Mouse (Mus musculus) liver, embryonic 13.5 days (tissue): ENCODE results near the gene Ap3d1. TPM values are rescaled to one million over a fixed set of nuclear protein-coding genes. Genes with fewer than 3 reads are reported as not detected.

Source experiments
- ATAC-seq: fragments of 200-750 bp; cut with Nextera tagmentation; 2 replicates; pipeline ENCODE4 v1.8.0; 2017; ENCODE audit warnings: low read depth, mild to moderate bottlenecking, moderate number of reproducible peaks, moderate library complexity
- DNase-seq: peaks from one replicate; pipeline ENCODE4 v3.0.0; 2022
- H3K27ac ChIP-seq: fragments of 300-500 bp; sonication (generic); 2 replicates; pipeline ENCODE4 v1.5.1; 2015; ENCODE audit warnings: moderate library complexity, mild to moderate bottlenecking, inconsistent platforms
- H3K27me3 ChIP-seq: fragments of 300-500 bp; sonication (generic); 2 replicates; pipeline ENCODE4 v1.6.1; 2015; ENCODE audit warnings: mild to moderate bottlenecking, inconsistent platforms
- H3K36me3 ChIP-seq: fragments of 300-500 bp; sonication (generic); 2 replicates; pipeline ENCODE4 v1.6.1; 2015; ENCODE audit warnings: mild to moderate bottlenecking, inconsistent platforms
- H3K4me1 ChIP-seq: fragments of 300-500 bp; sonication (generic); replicated peaks from 2 replicates; pipeline ENCODE4 v1.6.1; 2015; ENCODE audit warnings: inconsistent platforms
- H3K4me2 ChIP-seq: fragments of 300-500 bp; sonication (generic); 2 replicates; pipeline ENCODE4 v1.6.1; 2015; ENCODE audit warnings: inconsistent platforms, mild to moderate bottlenecking, moderate library complexity
- H3K4me3 ChIP-seq: fragments of 300-500 bp; sonication (generic); replicated peaks from 2 replicates; pipeline ENCODE4 v1.5.1; 2015; ENCODE audit warnings: mild to moderate bottlenecking, inconsistent platforms
- H3K9ac ChIP-seq: fragments of 300-500 bp; sonication (generic); 2 replicates; pipeline ENCODE4 v1.6.1; 2015; ENCODE audit warnings: mild to moderate bottlenecking, inconsistent platforms
- H3K9me3 ChIP-seq: fragments of 300-500 bp; sonication (generic); replicated peaks from 2 replicates; pipeline ENCODE4 v1.6.1; 2016; ENCODE audit warnings: inconsistent platforms
- whole genome bisulfite sequencing: fragments of 180-500 bp; shearing (Covaris S2); methylation state at CpG from one replicate; pipeline ENCODE4 v1.1.7; 2015; ENCODE audit not compliant: insufficient replicate concordance; 5-methylcytosine and 5-hydroxymethylcytosine counted together
- polyA plus RNA-seq: library from polyadenylated mRNA; unstranded; fragments of >200 nt; fragmentation: Nextera tagmentation; extraction: Ambion mirVana; gene quantifications from 2 replicates; pipeline ENCODE4 v1.2.1, GENCODE M21; 2015

The Ap3d1 gene
- polyA plus RNA-seq, 1 experiment from 2014 or later, result 24.9 TPM

GRCm38 (mm10) chr10:80673690-80674089, 68.4 kb downstream of the Ap3d1 start:
- peaks cover 69% of the 10 kb centered on the region for H3K4me1 ChIP-seq
- 72% methylated on average over 3 of the region's 3 CpGs for WGBS
- H3K4me2 ChIP-seq, result peak overlapping the region; percentile 98
- H3K9ac ChIP-seq, result peak overlapping the region; percentile 99
- no peaks in the 10 kb centered on the region for H3K27me3 ChIP-seq
- H3K36me3 ChIP-seq, result peaks cover 57% of the 10 kb centered on the region
- DNase-seq (no peak), ATAC-seq (no peak)
- peak overlapping the region; percentile 94 for H3K4me3 ChIP-seq
- H3K9me3 ChIP-seq, result no peaks in the 10 kb centered on the region
- H3K27ac ChIP-seq, result peak overlapping the region; percentile 100

GRCm38 (mm10) chr10:80671936-80672690, 70.0 kb downstream of the Ap3d1 start:
- Histone ChIP-seq H3K4me1 (peaks cover 62% of the 10 kb centered on the region), H3K4me2 (peak overlapping the region; percentile 98), H3K9ac (peak overlapping the region; percentile 99; the same call in 1 of the 2 replicates), H3K27ac (peak overlapping the region; percentile 100), H3K36me3 (peaks cover 73% of the 10 kb centered on the region), H3K27me3 (no peaks in the 10 kb centered on the region), H3K9me3 (no peaks in the 10 kb centered on the region), H3K4me3 (no peak overlapping the region)
- DNase-seq (no peak), ATAC-seq (no peak)
- 78% methylated on average over 11 of the region's 11 CpGs for WGBS

DNA sequence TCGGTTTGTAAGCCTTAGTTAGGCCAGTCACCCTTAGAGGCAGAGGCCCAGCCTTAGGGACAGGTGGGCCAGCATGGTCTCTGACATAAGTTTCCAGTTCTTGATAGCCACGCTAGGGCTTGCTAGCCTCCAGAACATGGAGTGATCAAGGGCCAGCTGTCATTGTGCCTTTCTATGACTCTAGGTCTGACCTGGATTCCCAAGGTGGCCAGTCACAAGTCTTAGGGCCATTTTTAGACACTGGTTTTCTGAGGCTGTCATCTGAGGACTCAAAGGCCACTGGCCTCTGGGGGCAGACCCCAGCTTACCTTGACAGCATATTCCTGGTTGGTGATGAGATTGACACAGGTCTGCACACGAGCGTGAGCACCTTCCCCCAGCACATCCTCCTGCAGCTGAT, 70.8 kb downstream of the Ap3d1 start:
- Histone ChIP-seq H3K9me3 (no peaks in the 10 kb centered on the region), H3K27ac (no peak overlapping the region), H3K36me3 (peaks cover 82% of the 10 kb centered on the region), H3K4me3 (no peak overlapping the region), H3K27me3 (no peaks in the 10 kb centered on the region), H3K4me2 (no peak overlapping the region), H3K4me1 (peaks cover 66% of the 10 kb centered on the region), H3K9ac (no peak overlapping the region)
- ATAC-seq (no peak), DNase-seq (no peak)
- 85% methylated on average over 4 of the region's 4 CpGs for WGBS

GRCm38 (mm10) chr10:80670531-80670930, 71.5 kb downstream of the Ap3d1 start:
- Histone ChIP-seq H3K4me1 (peaks cover 71% of the 10 kb centered on the region), H3K27me3 (no peaks in the 10 kb centered on the region), H3K9me3 (no peaks in the 10 kb centered on the region), H3K36me3 (peaks cover 89% of the 10 kb centered on the region), H3K4me2 (no peak overlapping the region), H3K9ac (no peak overlapping the region), H3K4me3 (no peak overlapping the region), H3K27ac (peak overlapping the region; percentile 11; the same call in 1 of the 2 replicates)
- ATAC-seq (no peak), DNase-seq (no peak)
- 85% methylated on average over 2 of the region's 2 CpGs for WGBS

GRCm38 (mm10) chr10:80669737-80670485, 72.2 kb downstream of the Ap3d1 start:
- H3K4me3 ChIP-seq, result no peak overlapping the region
- 93% methylated on average over 7 of the region's 7 CpGs for WGBS
- no peak overlapping the region for H3K4me2 ChIP-seq
- peak overlapping the region; percentile 11; the same call in 1 of the 2 replicates for H3K27ac ChIP-seq
- H3K36me3 ChIP-seq, result peaks cover 92% of the 10 kb centered on the region
- DNase-seq (no peak), ATAC-seq (no peak)
- H3K9me3 ChIP-seq, result no peaks in the 10 kb centered on the region
- no peak overlapping the region for H3K9ac ChIP-seq
- no peaks in the 10 kb centered on the region for H3K27me3 ChIP-seq
- H3K4me1 ChIP-seq, result peaks cover 71% of the 10 kb centered on the region

DNA sequence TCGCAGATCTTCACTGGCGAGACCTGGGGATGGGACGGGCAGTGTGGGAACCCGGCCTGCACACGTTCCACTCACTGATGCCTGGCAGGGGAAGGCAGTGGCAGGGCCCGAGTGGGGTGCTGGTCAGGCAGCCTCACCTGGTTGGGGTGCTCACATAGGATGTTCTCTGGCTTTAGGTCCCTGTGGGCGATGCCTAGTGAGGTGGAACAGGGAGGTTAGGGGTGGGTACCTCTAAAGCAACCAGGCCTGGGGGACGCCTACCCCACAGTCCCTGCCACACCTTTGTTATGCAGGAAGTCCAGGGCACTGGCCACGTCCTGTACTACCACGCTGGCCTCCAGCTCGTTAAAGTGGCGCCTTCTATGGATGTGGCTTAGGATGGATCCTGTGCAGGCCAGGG, 73.0 kb downstream of the Ap3d1 start:
- Histone ChIP-seq H3K9ac (no peak overlapping the region), H3K27me3 (no peaks in the 10 kb centered on the region), H3K9me3 (no peaks in the 10 kb centered on the region), H3K4me2 (no peak overlapping the region), H3K36me3 (peaks cover 88% of the 10 kb centered on the region), H3K4me1 (peaks cover 71% of the 10 kb centered on the region), H3K27ac (no peak overlapping the region), H3K4me3 (no peak overlapping the region)
- 88% methylated on average over 12 of the region's 12 CpGs for WGBS
- ATAC-seq (no peak), DNase-seq (no peak)

DNA sequence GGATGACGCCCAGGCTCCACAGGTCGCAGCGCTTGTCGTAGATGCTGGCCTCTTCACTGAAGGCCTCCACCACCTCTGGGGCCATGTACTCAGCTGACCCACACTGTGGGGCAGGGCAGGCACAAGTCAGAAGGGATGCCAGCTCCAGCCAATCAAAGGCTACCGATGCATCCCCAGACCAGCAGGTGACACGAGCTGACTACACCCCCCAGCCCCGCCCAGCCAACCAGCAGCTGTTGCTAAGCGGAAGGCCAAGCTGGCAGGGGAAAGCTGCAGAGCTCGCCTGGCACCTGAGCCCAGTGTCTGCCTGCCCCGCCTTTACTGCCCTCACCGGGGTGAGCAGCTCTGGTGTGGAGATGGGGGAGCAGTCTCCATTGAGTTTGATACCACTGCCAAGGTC, 73.5 kb downstream of the Ap3d1 start:
- Histone ChIP-seq H3K27ac (no peak overlapping the region), H3K27me3 (no peaks in the 10 kb centered on the region), H3K4me1 (peaks cover 71% of the 10 kb centered on the region), H3K9me3 (no peaks in the 10 kb centered on the region), H3K36me3 (peaks cover 84% of the 10 kb centered on the region), H3K4me2 (no peak overlapping the region), H3K4me3 (no peak overlapping the region), H3K9ac (no peak overlapping the region)
- ATAC-seq (no peak), DNase-seq (no peak)
- 81% methylated on average over 11 of the region's 11 CpGs for WGBS

DNA sequence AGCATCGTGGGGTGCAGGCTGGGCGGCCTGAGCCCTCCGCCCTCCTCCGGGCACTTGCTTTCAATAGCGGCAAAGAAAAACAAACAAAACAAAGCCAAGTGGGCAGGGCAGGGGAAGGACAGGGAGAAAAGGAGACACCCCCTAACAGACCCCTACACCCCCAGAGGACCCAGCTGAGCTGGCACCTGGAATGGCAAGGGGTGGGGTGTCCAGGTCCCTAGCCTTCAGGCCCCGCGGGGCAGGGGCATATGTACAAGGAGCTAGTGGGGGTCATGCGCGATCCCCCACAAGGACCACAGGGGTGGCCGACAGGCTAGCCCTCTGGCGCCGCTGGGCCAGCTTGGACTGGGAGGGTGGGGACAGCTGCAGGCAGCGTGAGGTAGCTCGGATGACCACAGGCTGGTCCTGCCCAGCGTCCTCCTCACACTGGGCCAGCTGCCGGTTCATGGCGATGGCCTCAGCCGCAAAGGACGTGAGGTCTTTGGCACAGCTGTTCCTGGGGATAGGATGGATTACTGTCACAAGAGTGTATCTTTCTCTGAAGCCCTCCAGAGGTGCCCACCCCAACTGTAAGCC, 75.1 kb downstream of the Ap3d1 start:
- Histone ChIP-seq H3K27ac (no peak overlapping the region), H3K4me2 (no peak overlapping the region), H3K36me3 (peaks cover 67% of the 10 kb centered on the region), H3K9ac (no peak overlapping the region), H3K4me3 (no peak overlapping the region), H3K27me3 (no peaks in the 10 kb centered on the region), H3K4me1 (peaks cover 68% of the 10 kb centered on the region), H3K9me3 (no peaks in the 10 kb centered on the region)
- 81% methylated on average over 19 of the region's 19 CpGs for WGBS
- ATAC-seq (no peak), DNase-seq (no peak)

DNA sequence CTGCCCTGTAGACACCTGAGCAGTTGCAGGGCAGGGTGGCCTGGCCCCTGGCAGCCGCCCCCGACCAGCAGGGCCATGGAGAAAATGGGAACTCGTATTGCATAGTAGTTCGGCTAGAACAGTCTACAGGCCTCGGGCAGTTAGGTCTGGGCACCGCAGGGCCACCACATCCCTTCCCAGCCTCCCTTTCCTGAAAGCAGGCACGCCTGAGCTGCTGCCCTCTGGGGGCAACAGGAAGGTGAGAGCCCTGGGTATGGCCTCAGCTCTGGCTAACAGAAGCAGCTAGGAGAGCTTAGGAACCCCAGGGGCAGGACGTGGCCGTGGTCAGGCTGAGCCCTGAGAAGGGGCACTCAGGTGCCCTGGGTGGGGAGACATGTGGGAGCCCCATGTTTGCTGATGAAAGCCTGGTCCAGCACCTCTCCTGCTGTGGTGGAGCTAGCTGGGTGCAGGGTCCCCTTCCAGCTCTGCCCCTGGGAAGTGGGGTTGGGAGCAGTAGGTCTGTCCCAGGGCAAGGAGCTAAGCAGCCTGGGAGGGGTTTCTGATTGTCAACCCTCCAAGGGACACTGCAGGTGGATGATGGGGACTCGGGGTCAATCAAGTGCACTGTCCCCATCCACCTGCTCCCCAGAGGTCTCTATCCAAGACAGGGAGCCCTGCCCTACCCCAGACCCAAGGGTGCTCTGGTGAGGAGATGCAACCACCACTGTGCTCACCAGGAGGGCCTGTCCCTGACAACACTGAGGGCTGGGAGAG, 75.9 kb downstream of the Ap3d1 start:
- 75% methylated on average over 10 of the region's 10 CpGs for WGBS
- no peak overlapping the region for H3K4me3 ChIP-seq
- peaks cover 66% of the 10 kb centered on the region for H3K4me1 ChIP-seq
- peak overlapping the region; percentile 28; the same call in 1 of the 2 replicates for H3K9ac ChIP-seq
- no peak overlapping the region for H3K4me2 ChIP-seq
- no peaks in the 10 kb centered on the region for H3K27me3 ChIP-seq
- H3K27ac ChIP-seq, result peak overlapping the region; percentile 83; the same call in 1 of the 2 replicates
- no peak for ATAC-seq
- DNase-seq, result no peak
- H3K36me3 ChIP-seq, result peaks cover 59% of the 10 kb centered on the region
- H3K9me3 ChIP-seq, result no peaks in the 10 kb centered on the region

DNA sequence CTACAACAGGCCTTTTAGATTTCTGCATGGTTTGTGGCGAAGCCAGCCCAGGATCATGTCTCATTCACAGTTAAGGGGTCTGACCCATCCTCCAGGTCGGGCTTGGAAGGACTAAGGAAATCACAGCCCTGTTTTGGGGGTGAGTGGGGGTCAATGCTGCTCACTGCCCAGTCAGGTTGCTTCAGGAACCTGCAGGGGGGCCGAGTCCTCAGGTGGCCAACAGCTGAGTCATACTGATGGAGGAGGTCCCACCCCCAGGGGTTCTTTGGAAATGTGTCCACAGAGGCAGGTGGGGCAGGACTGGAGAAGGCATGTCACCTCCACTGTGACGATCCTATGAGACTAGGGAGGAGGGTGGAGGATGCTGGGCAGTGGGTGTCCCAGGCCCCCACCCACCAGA, 76.6 kb downstream of the Ap3d1 start:
- no peaks in the 10 kb centered on the region for H3K9me3 ChIP-seq
- H3K4me3 ChIP-seq, result no peak overlapping the region
- WGBS, result 53% methylated on average over 4 of the region's 4 CpGs
- peaks cover 69% of the 10 kb centered on the region for H3K4me1 ChIP-seq
- peak overlapping the region; percentile 60; the same call in 1 of the 2 replicates for H3K9ac ChIP-seq
- H3K27ac ChIP-seq, result peak overlapping the region; percentile 83
- peak overlapping the region; percentile 49 for H3K4me2 ChIP-seq
- H3K27me3 ChIP-seq, result no peaks in the 10 kb centered on the region
- peaks cover 52% of the 10 kb centered on the region for H3K36me3 ChIP-seq
- ATAC-seq (no peak), DNase-seq (no peak)

DNA sequence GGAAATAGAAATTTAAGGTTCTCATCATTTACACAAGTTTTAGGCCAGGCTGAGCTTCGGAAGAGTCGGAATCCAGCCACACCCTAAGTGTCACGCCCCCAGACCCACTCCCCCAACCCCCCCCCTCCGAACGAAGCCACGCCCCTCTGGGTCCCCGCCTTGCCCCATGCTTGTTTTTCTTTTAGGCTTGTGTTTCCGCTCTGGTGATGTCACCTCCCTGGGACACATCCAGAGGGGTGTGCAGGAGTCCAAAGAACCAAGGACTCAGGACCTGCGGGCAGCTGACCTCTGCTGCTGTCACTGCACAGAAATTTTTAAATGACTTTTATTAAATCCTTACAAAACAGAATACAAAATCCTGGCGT, 77.1 kb downstream of the Ap3d1 start:
- H3K27ac ChIP-seq, result peak overlapping the region; percentile 83
- no peaks in the 10 kb centered on the region for H3K27me3 ChIP-seq
- H3K9ac ChIP-seq, result peak overlapping the region; percentile 60
- H3K36me3 ChIP-seq, result peaks cover 47% of the 10 kb centered on the region
- peaks cover 69% of the 10 kb centered on the region for H3K4me1 ChIP-seq
- H3K4me2 ChIP-seq, result peak overlapping the region; percentile 49
- 15% methylated on average over 10 of the region's 10 CpGs for WGBS
- peak overlapping the region; percentile 7 for H3K4me3 ChIP-seq
- DNase-seq (no peak), ATAC-seq (peak; percentile 29; the same call in 1 of the 2 replicates)
- no peaks in the 10 kb centered on the region for H3K9me3 ChIP-seq
